In the genomic region with DNA sequence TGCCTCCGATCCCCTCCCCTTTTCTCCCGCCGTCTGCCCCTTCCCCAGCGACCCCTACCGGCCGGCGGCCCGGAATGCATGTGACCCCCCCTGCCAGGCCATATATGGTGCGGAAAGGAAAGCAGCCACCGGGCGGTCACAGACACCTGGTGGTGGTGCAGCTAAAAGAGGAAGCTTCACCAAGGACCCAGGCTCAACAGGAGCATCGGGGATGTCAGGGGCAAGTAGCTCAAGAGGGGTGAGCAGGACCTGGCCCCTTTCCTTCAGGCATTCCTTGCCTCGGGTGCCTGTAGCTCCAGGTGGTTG, we compare ENCODE assay signal across 11 mouse cellular contexts. TPM values are rescaled to one million over a fixed set of nuclear protein-coding genes. Genes with fewer than 3 reads are reported as not detected.
DNase-seq lines count a peak whose midpoint lies in the region; ATAC-seq and TF ChIP-seq lines count a peak whose summit lies in the region.
"Not testable (repeated sequence)": the region's sequence is repeated elsewhere in the genome, so short reads cannot be mapped to it uniquely, and the experiment has no call there.
"Had no signal": no experiment of that assay in that cellular context is flagged by ENCODE, and none has a peak within 500 bp of the region (broad histone marks: within the 10 kb centered on the region; RNA-seq: fewer than 3 reads in every experiment).

No protein-coding gene starts in this region.

- not testable (repeated sequence) for H3K9ac ChIP-seq in forebrain, embryonic 12.5 days; heart, embryonic 12.5 days; hindbrain, postnatal 0 days (replicated peaks; ENCODE audit: low read length); liver, postnatal 0 days (replicated peaks); stomach, embryonic 15.5 days

- not testable (repeated sequence) for H3K9me3 ChIP-seq in forebrain, embryonic 12.5 days; heart, embryonic 12.5 days (replicated peaks); hindbrain, postnatal 0 days (ENCODE audit: low read length); liver, postnatal 0 days (ENCODE audit: low read length); stomach, embryonic 15.5 days

- not testable (repeated sequence) for H3K27ac ChIP-seq in forebrain, embryonic 12.5 days; heart, embryonic 12.5 days (ENCODE audit: poor library complexity, severe bottlenecking); hindbrain, postnatal 0 days; left cerebral cortex, adult 2 months; liver, postnatal 0 days (ENCODE audit: low read depth); stomach, embryonic 15.5 days

- not testable (repeated sequence) for TF ChIP-seq POLR2A in myocyte (IDR thresholded peaks at IDR 0.05; ENCODE audit: insufficient read length, low read depth)

- H3K36me3 ChIP-seq in forebrain, embryonic 12.5 days (replicated peaks); heart, embryonic 12.5 days; hindbrain, postnatal 0 days (ENCODE audit: insufficient read depth, low read length); liver, postnatal 0 days (replicated peaks; ENCODE audit: insufficient read depth, low read length); myocyte (ENCODE audit: control insufficient read depth, insufficient read depth); stomach, embryonic 15.5 days: not testable (repeated sequence)

- 0% methylated on average over 5 of the region's 13 CpGs for WGBS in forebrain, embryonic 12.5 days
- 3% methylated on average over 5 of the region's 13 CpGs for WGBS in heart, embryonic 12.5 days
- WGBS in hindbrain, postnatal 0 days: 7% methylated on average over 3 of the region's 13 CpGs
- WGBS in liver, postnatal 0 days (ENCODE audit: insufficient replicate concordance): 4% methylated on average over 4 of the region's 13 CpGs
- WGBS in stomach, embryonic 15.5 days: 0% methylated on average over 5 of the region's 13 CpGs

- peak overlapping the region; percentile 52 for H3K4me2 ChIP-seq in forebrain, embryonic 12.5 days
- peak overlapping the region; percentile 66 for H3K4me2 ChIP-seq in heart, embryonic 12.5 days
- not testable (repeated sequence) for H3K4me2 ChIP-seq in hindbrain, postnatal 0 days (ENCODE audit: low read depth, low read length); liver, postnatal 0 days (ENCODE audit: low read depth, low read length); myocyte (ENCODE audit: low read depth)
- peak overlapping the region; percentile 51 for H3K4me2 ChIP-seq in stomach, embryonic 15.5 days

- DNase-seq in cerebellum, adult 11-12 months: peak; percentile 2
- not testable (repeated sequence) for DNase-seq in hindbrain, postnatal 0 days (ENCODE audit: low spot score); liver, postnatal 0 days
- DNase-seq in left cerebral cortex, adult 2 months (ENCODE audit: extremely low spot score in 1 of 2, low spot score in 2 of 2): peak; percentile 6 to 8

- peak overlapping the region; percentile 45 for H3K4me3 ChIP-seq in forebrain, embryonic 12.5 days (replicated peaks)
- peak overlapping the region; percentile 53 for H3K4me3 ChIP-seq in heart, embryonic 12.5 days
- peak overlapping the region; percentile 37 for H3K4me3 ChIP-seq in hindbrain, postnatal 0 days (ENCODE audit: low read length)
- not testable (repeated sequence) for H3K4me3 ChIP-seq in left cerebral cortex, adult 2 months; liver, postnatal 0 days (ENCODE audit: low read depth, low read length)
- peak overlapping the region; percentile 16 for H3K4me3 ChIP-seq in myocyte
- H3K4me3 ChIP-seq in stomach, embryonic 15.5 days (replicated peaks): peak overlapping the region; percentile 42

- H3K4me1 ChIP-seq in forebrain, embryonic 12.5 days; heart, embryonic 12.5 days (replicated peaks); hindbrain, postnatal 0 days (ENCODE audit: insufficient read depth, low read length); liver, postnatal 0 days (ENCODE audit: insufficient read depth); stomach, embryonic 15.5 days: not testable (repeated sequence)

- TF ChIP-seq EP300 in liver, postnatal 0 days (IDR thresholded peaks at IDR 0.05; ENCODE audit: low read depth): not testable (repeated sequence)

- H3K79me2 ChIP-seq in myocyte (ENCODE audit: control insufficient read depth, insufficient read depth): not testable (repeated sequence)

- H3K27me3 ChIP-seq in forebrain, embryonic 12.5 days; heart, embryonic 12.5 days (replicated peaks); hindbrain, postnatal 0 days (ENCODE audit: insufficient read depth, low read length); liver, postnatal 0 days (ENCODE audit: insufficient read depth, low read length); myocyte (ENCODE audit: control insufficient read depth, insufficient read depth, insufficient read length); stomach, embryonic 15.5 days (replicated peaks): not testable (repeated sequence)

- intact Hi-C loops in left cerebral cortex, adult 2 months (cut with DNase I): not testable (repeated sequence)

- not testable (repeated sequence) for H3ac ChIP-seq in myocyte (ENCODE audit: control insufficient read depth, insufficient read length)

- not testable (repeated sequence) for ATAC-seq in forebrain, embryonic 12.5 days (ENCODE audit: low FRiP score); heart, embryonic 12.5 days (ENCODE audit: insufficient number of reproducible peaks, low FRiP score); hindbrain, postnatal 0 days; liver, postnatal 0 days; stomach, embryonic 15.5 days (ENCODE audit: insufficient read depth, low FRiP score, low read depth)

- TF ChIP-seq CTCF in hindbrain, postnatal 0 days (IDR thresholded peaks at IDR 0.05; ENCODE audit: low read depth): peak; percentile 56
- TF ChIP-seq CTCF in left cerebral cortex, adult 2 months (IDR thresholded peaks at IDR 0.05): not testable (repeated sequence)
- TF ChIP-seq CTCF in liver, postnatal 0 days (IDR thresholded peaks at IDR 0.05; ENCODE audit: low read depth): peak; percentile 7; the same call in 1 of the 2 replicates

RNA-seq across cellular contexts. Expression of a gene that starts 15.1 kb away (rescaled TPM):
- 7.9 and 8.9 TPM in 2 replicates for polyA plus RNA-seq in forebrain, embryonic 12.5 days (2016; fragmentation: Nextera tagmentation; extraction: Ambion mirVana)
- polyA plus RNA-seq in heart, embryonic 12.5 days (2016; fragmentation: Nextera tagmentation; extraction: Ambion mirVana): 11.7 and 12.6 TPM in 2 replicates
- total RNA-seq in hindbrain, postnatal 0 days (2014; rRNA removed): 6.0 and 9.5 TPM in 2 replicates
- polyA plus RNA-seq in hindbrain, postnatal 0 days (2015; fragmentation: Nextera tagmentation; extraction: Ambion mirVana): 12.5 and 13.4 TPM in 2 replicates
- 1 to 10 TPM; 1.9 to 2.0 TPM for total RNA-seq in left cerebral cortex, adult 2 months (2021)
- polyA plus RNA-seq in liver, postnatal 0 days (2015; fragmentation: Nextera tagmentation; extraction: Ambion mirVana): 0.08 TPM in 1 of 2 replicates, not detected in the other
- polyA plus RNA-seq in myocyte (2012; fragmentation: generic; extraction: Trizol): 0.55 TPM
- polyA plus RNA-seq in stomach, embryonic 15.5 days (2015; fragmentation: Nextera tagmentation; extraction: Ambion mirVana): 3.0 and 3.9 TPM in 2 replicates
- total RNA-seq: MEL; neutrophil, adult 5-6 weeks had no signal

RNA-seq across cellular contexts. Expression of a gene that starts 17.0 kb away (rescaled TPM):
- polyA plus RNA-seq in forebrain, embryonic 12.5 days (2016; fragmentation: Nextera tagmentation; extraction: Ambion mirVana): not detected in 2 replicates
- not detected in 2 replicates for polyA plus RNA-seq in heart, embryonic 12.5 days (2016; fragmentation: Nextera tagmentation; extraction: Ambion mirVana)
- total RNA-seq in hindbrain, postnatal 0 days (2014; rRNA removed): not detected in 2 replicates
- not detected in 2 replicates for polyA plus RNA-seq in hindbrain, postnatal 0 days (2015; fragmentation: Nextera tagmentation; extraction: Ambion mirVana)
- total RNA-seq in left cerebral cortex, adult 2 months (2021): not detected
- not detected in 2 replicates for polyA plus RNA-seq in liver, postnatal 0 days (2015; fragmentation: Nextera tagmentation; extraction: Ambion mirVana)
- not detected for polyA plus RNA-seq in myocyte (2012; fragmentation: generic; extraction: Trizol)
- not detected in 2 replicates for polyA plus RNA-seq in stomach, embryonic 15.5 days (2015; fragmentation: Nextera tagmentation; extraction: Ambion mirVana)
- total RNA-seq: MEL; neutrophil, adult 5-6 weeks had no signal
- polyA plus RNA-seq: cortical plate, adult 2 months had no signal

RNA-seq across cellular contexts. Expression of a gene that starts 37.1 kb away (rescaled TPM):
- polyA plus RNA-seq in forebrain, embryonic 12.5 days (2016; fragmentation: Nextera tagmentation; extraction: Ambion mirVana): 0.31 TPM in 1 of 2 replicates, not detected in the other
- not detected in 2 replicates for polyA plus RNA-seq in heart, embryonic 12.5 days (2016; fragmentation: Nextera tagmentation; extraction: Ambion mirVana)
- not detected in 2 replicates for total RNA-seq in hindbrain, postnatal 0 days (2014; rRNA removed)
- polyA plus RNA-seq in hindbrain, postnatal 0 days (2015; fragmentation: Nextera tagmentation; extraction: Ambion mirVana): not detected in 2 replicates
- not detected for total RNA-seq in left cerebral cortex, adult 2 months (2021)
- not detected in 2 replicates for polyA plus RNA-seq in liver, postnatal 0 days (2015; fragmentation: Nextera tagmentation; extraction: Ambion mirVana)
- not detected for polyA plus RNA-seq in myocyte (2012; fragmentation: generic; extraction: Trizol)
- not detected in 2 replicates for polyA plus RNA-seq in stomach, embryonic 15.5 days (2015; fragmentation: Nextera tagmentation; extraction: Ambion mirVana)
- total RNA-seq: MEL; neutrophil, adult 5-6 weeks had no signal
- polyA plus RNA-seq: cortical plate, adult 2 months had no signal
